Mouse (Mus musculus): ENCODE results near the gene Tbx21. TPM values are rescaled to one million over a fixed set of nuclear protein-coding genes. Genes with fewer than 3 reads are reported as not detected.

The Tbx21 gene
- polyA plus RNA-seq, 1 experiment from 2014 or later = not detected

DNA sequence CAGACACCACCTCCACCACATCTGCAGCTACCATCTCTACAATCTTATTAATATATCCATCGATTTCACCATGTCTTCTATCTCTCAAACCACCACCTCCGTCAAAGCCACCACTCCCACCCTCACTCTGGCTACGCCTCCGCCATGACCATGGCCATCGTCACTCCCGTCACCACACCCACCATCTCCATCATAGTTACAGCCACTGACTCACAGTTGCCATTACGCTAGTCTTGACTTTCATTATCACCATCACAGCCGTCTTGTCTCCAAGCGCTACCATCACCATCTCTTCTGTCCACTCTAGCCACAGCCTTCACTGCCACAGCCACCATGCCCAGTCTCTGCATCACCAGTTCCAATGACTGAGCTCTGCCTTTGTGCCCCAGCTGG is 11.0 kb downstream of the Tbx21 start:
- WGBS = 92% methylated on average over 9 of the region's 9 CpGs
- no peak overlapping the region for H3K4me3 ChIP-seq (replicated peaks)
- no peaks in the 10 kb centered on the region for H3K9me3 ChIP-seq
- H3K27ac ChIP-seq = no peak overlapping the region
- no peak for ATAC-seq (ENCODE audit: insufficient read depth, low FRiP score, low read depth)
- no peak overlapping the region for H3K9ac ChIP-seq
- no peaks in the 10 kb centered on the region for H3K4me1 ChIP-seq
- no peaks in the 10 kb centered on the region for H3K36me3 ChIP-seq
- no peak overlapping the region for H3K4me2 ChIP-seq
- H3K27me3 ChIP-seq (replicated peaks) = peaks cover 10% of the 10 kb centered on the region

DNA sequence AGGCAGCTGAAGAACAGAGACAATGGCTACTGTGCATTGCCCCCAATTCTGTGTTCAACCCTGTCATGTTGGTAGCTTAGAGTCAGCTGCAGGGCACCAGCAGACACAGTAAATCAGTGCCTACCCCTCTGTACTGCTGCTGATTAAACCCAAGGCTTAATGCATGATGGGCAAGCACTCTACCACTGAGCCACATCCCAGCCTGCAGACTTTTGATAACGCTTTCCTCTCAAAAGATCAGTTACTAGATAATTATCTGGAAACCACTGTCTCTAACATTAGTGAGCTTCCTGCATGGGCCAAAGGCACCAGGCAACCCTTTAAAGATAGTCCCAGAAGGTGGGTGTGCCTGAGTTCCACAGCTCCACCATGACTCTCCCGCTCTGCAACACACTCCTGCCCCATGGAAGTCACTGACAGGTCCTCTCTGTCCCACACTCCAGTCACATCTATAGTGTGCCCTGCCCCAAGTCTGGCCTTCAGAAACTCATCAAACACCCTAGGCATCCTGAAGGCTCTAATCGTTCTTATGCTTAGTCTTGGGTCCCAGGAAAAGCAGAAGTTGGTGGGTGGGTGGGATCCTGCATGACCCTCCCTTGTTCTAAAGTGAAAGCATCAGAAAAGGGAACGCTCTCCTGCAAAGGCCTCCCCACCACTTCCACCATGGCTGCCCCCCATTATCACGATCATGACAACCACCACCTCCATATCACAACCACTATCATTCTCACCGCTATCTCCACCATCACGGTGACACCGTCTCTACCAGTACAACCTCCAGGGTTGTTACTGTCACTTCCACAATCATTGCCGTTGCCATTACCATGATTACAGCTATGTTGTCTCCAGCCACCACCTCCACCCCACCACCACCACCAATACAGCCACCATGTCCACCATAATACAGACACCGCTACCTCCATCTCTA is 11.7 kb downstream of the Tbx21 start:
- 90% methylated on average over 10 of the region's 10 CpGs for WGBS
- no peak for ATAC-seq (ENCODE audit: insufficient read depth, low FRiP score, low read depth)
- Histone ChIP-seq H3K4me2 (no peak overlapping the region), H3K36me3 (no peaks in the 10 kb centered on the region), H3K9me3 (no peaks in the 10 kb centered on the region), H3K4me1 (no peaks in the 10 kb centered on the region), H3K27me3 (replicated peaks) (peaks cover 17% of the 10 kb centered on the region), H3K9ac (no peak overlapping the region), H3K27ac (no peak overlapping the region), H3K4me3 (replicated peaks) (no peak overlapping the region)

DNA sequence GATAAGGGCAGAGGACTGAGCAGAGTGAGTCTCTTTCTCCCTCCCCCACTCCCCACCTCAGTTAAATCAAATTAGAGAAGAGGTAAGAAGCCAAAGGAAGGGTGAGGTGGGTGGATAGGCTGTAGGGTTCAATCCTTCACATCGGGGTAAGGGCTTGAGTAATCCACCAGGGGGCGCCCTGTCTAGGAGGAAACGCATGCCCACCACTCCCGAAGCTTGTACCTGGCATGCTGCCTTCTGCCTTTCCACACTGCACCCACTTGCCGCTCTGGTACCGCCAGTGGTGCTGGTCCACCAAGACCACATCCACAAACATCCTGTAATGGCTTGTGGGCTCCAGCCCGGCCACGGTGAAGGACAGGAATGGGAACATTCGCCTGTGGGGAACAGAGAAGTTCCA is 13.4 kb downstream of the Tbx21 start:
- Histone ChIP-seq H3K27ac (no peak overlapping the region), H3K4me3 (replicated peaks) (no peak overlapping the region), H3K36me3 (no peaks in the 10 kb centered on the region), H3K4me2 (no peak overlapping the region), H3K9me3 (no peaks in the 10 kb centered on the region), H3K9ac (no peak overlapping the region), H3K27me3 (replicated peaks) (peaks cover 29% of the 10 kb centered on the region), H3K4me1 (no peaks in the 10 kb centered on the region)
- no peak for ATAC-seq (ENCODE audit: insufficient read depth, low FRiP score, low read depth)
- WGBS = 18% methylated on average over 9 of the region's 9 CpGs

DNA sequence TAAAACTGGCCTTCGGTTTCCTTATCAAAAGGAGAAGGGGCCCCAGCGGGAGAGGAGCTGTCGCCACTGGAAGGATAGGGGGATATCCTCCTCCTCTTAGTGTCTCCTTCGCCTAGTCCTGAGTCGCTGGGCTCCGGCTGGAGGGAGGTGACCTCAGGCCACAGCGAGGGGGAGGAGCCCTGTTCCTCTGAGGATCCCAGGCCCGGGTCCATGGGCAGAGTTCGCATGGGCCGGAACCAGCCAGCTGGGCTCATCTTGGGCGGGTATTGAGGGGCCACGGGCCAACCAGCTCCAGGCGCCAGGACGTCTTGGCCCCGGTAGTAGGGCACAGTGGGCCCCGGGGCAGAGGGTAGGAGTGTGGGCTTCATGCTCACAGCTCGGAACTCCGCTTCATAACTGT is 16.3 kb downstream of the Tbx21 start:
- H3K9me3 ChIP-seq = no peaks in the 10 kb centered on the region
- WGBS = 16% methylated on average over 18 of the region's 18 CpGs
- H3K4me2 ChIP-seq = no peak overlapping the region
- no peak for ATAC-seq (ENCODE audit: insufficient read depth, low FRiP score, low read depth)
- no peak overlapping the region for H3K9ac ChIP-seq
- no peaks in the 10 kb centered on the region for H3K4me1 ChIP-seq
- no peaks in the 10 kb centered on the region for H3K36me3 ChIP-seq
- no peak overlapping the region for H3K27ac ChIP-seq
- 0 out of 2 replicates have a peak overlapping the region, but pooled peaks have one; percentile 3 for H3K4me3 ChIP-seq (replicated peaks)
- H3K27me3 ChIP-seq (replicated peaks) = peaks cover 34% of the 10 kb centered on the region

DNA sequence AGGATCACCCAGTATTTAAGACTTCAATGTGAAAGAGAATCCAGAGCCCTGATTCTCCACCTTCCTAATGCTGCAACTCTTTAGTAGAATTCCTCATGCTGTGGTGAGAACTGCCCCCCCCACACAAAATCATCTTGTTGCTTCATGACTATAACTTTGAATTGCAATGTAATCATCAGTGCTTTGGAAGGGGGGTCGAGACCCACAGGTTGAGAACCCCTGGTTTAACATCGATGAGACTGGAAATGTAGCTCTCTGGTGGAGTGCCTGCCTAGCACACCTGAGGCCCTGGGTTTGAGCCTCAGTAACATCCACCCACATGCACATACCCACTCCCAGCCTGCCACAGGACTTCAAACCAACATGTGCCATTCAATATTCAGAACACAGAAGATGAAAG is 20.5 kb downstream of the Tbx21 start:
- Histone ChIP-seq H3K9me3 (no peaks in the 10 kb centered on the region), H3K27me3 (replicated peaks) (peaks cover 30% of the 10 kb centered on the region), H3K36me3 (no peaks in the 10 kb centered on the region), H3K4me1 (no peaks in the 10 kb centered on the region), H3K9ac (no peak overlapping the region), H3K4me3 (replicated peaks) (no peak overlapping the region), H3K4me2 (no peak overlapping the region), H3K27ac (no peak overlapping the region)
- ATAC-seq (ENCODE audit: insufficient read depth, low FRiP score, low read depth) = no peak
- WGBS = 58% methylated on average over 2 of the region's 2 CpGs

DNA sequence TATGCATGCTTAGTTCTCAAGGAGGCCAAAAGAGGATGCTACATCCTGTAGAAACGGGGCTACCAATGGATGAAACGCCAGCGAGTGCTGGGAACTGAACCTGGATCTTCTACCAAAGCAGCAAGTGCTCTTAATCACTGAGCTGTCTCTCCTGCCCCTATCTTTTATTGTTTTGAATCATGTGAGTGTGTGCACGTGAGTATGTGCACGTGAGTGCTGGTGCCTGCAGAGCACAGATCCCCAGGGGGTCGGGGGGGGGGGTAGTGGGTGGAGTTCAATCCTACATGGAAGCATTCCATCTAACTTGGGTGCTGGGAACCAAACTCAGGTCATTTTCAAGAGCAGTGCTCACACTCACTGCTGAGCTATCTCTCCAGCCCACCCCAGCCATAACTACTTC is 28.8 kb downstream of the Tbx21 start:
- H3K27me3 ChIP-seq (replicated peaks) = 0 out of 2 replicates have a peak, but pooled peaks cover 3% of the 10 kb centered on the region
- H3K4me1 ChIP-seq = no peaks in the 10 kb centered on the region
- 63% methylated on average over 6 of the region's 6 CpGs for WGBS
- no peak overlapping the region for H3K4me2 ChIP-seq
- no peaks in the 10 kb centered on the region for H3K9me3 ChIP-seq
- no peaks in the 10 kb centered on the region for H3K36me3 ChIP-seq
- ATAC-seq (ENCODE audit: insufficient read depth, low FRiP score, low read depth) = no peak
- H3K9ac ChIP-seq = no peak overlapping the region
- no peak overlapping the region for H3K27ac ChIP-seq
- no peak overlapping the region for H3K4me3 ChIP-seq (replicated peaks)

DNA sequence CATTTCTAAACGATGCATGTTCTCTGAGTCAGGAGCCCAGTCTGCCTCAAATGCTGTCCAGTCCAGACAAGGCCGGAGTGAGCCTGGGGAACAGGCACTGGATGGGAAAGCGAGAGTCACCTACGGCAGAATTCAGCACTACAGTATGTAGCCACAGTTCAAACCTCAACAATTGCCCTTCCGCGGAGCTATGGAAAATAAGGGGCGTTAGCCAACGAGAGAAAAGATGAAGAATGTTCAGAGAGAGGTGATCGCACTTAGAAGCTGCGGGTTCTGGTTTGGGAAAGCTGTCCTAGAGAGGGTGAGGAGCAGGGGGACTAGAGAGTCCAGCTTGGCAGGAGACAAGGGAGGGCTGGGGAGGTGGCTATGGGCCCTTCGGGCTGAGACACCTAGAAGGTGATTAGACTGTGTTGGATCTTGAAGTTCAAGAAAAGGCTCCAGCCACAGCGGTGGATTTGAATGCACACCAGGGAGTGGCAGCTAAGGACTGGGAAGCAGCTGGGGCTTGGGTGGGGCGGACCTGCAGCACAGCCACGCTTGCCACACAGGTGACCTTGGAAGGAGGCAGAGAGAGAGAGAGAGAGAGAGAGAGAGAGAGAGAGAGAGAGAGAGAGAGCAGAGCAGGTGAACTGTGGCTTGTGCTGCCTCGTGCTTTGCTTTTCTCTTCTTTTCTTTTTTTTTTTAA is 30.2 kb downstream of the Tbx21 start:
- no peaks in the 10 kb centered on the region for H3K27me3 ChIP-seq (replicated peaks)

DNA sequence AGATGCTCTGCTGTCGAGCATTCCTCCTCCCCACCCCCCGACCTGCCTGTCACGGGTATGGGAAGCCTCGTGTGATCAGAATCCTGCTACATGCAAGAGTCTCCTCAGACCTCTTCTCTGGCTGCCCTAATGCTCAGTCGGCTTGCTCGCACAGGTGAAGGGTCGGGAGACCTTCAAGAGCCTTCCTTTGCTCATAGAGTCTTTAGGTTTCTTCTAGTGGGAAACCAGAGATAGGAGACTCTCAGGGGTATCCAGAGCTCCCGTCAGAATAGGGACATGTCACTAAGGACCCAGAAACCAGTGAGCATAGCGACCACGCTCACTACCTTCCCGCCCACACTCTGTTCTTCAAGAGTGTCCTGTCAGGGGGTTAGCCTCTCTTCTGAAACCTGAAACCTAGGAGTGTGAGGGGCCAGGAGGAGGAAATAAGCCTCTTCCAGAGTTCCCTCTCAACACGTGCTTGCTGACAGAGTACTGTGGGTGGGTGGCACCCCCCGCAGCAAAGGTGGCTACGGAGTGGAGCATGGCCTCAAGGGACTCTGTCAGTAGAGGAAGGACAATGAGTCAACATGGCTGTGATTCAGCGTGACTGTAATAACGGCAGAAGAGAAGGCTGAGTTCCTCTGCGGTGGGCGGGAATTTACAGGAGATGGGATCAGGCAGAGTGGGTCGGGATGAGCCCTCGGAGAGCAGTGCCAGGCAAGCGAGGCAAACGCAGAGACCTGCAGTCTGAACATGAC is 31.6 kb downstream of the Tbx21 start:
- Histone ChIP-seq H3K36me3 (no peaks in the 10 kb centered on the region), H3K27ac (no peak overlapping the region), H3K4me2 (no peak overlapping the region), H3K27me3 (replicated peaks) (no peaks in the 10 kb centered on the region), H3K4me1 (no peaks in the 10 kb centered on the region), H3K9ac (no peak overlapping the region), H3K9me3 (no peaks in the 10 kb centered on the region; the same call in 1 of the 2 replicates), H3K4me3 (replicated peaks) (no peak overlapping the region)
- ATAC-seq (ENCODE audit: insufficient read depth, low FRiP score, low read depth) = no peak
- WGBS = 19% methylated on average over 22 of the region's 22 CpGs

More for the DNA sequence above, 30.2 kb downstream of the Tbx21 start:
- Histone ChIP-seq H3K4me2 (no peak overlapping the region), H3K27ac (no peak overlapping the region), H3K36me3 (no peaks in the 10 kb centered on the region), H3K9me3 (no peaks in the 10 kb centered on the region; the same call in 1 of the 2 replicates), H3K4me3 (replicated peaks) (no peak overlapping the region), H3K4me1 (no peaks in the 10 kb centered on the region), H3K9ac (no peak overlapping the region)
- ATAC-seq (ENCODE audit: insufficient read depth, low FRiP score, low read depth) = no peak
- 84% methylated on average over 15 of the region's 15 CpGs for WGBS

DNA sequence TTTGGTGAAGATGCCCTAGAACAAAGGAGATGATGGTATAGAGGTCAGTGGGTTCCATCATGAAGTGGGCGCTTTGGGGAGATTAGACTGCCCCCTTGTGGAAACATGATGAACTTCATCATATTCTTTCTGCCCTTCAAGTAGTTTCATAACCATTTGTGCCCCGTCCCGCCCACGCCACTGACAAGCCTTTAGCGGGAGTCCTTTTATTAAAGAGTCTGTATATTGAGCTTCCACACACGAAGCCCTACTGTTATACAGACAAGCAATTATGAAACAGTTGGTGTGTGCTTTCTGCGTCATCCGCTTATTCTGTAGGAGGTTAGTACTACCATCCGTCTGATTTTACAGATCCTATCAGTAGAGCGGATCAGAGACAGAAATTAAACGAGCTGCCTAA is 32.2 kb downstream of the Tbx21 start:
- H3K4me2 ChIP-seq = no peak overlapping the region
- H3K9me3 ChIP-seq = no peaks in the 10 kb centered on the region; the same call in 1 of the 2 replicates
- H3K4me3 ChIP-seq (replicated peaks) = no peak overlapping the region
- no peaks in the 10 kb centered on the region for H3K27me3 ChIP-seq (replicated peaks)
- H3K9ac ChIP-seq = no peak overlapping the region
- ATAC-seq (ENCODE audit: insufficient read depth, low FRiP score, low read depth) = no peak
- WGBS = 38% methylated on average over 11 of the region's 11 CpGs
- no peaks in the 10 kb centered on the region for H3K4me1 ChIP-seq
- H3K27ac ChIP-seq = no peak overlapping the region
- H3K36me3 ChIP-seq = no peaks in the 10 kb centered on the region

DNA sequence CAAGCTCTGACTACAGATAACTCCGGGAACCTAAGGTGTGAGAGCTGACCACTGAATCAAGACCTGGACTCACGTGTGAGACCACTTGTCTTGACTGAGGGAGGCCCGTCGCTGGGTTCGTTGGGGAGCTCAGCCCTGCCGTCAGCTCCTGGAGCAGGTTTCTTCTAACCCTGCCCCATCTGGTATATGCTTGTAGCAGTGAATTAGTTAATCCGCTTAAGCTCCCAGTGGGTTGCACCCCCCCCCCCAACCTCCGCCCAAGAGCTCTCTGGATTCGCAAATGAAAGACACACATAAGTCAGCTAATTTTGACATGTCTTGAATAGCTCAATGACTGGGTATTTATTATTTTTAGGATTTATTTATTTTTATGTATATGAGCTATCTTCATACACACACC is 34.8 kb downstream of the Tbx21 start:
- no peak for ATAC-seq (ENCODE audit: insufficient read depth, low FRiP score, low read depth)
- Histone ChIP-seq H3K9ac (no peak overlapping the region), H3K36me3 (no peaks in the 10 kb centered on the region), H3K9me3 (no peaks in the 10 kb centered on the region; the same call in 1 of the 2 replicates), H3K27me3 (replicated peaks) (no peaks in the 10 kb centered on the region), H3K4me3 (replicated peaks) (no peak overlapping the region), H3K4me1 (no peaks in the 10 kb centered on the region), H3K4me2 (no peak overlapping the region), H3K27ac (no peak overlapping the region)
- 30% methylated on average over 9 of the region's 9 CpGs for WGBS

DNA sequence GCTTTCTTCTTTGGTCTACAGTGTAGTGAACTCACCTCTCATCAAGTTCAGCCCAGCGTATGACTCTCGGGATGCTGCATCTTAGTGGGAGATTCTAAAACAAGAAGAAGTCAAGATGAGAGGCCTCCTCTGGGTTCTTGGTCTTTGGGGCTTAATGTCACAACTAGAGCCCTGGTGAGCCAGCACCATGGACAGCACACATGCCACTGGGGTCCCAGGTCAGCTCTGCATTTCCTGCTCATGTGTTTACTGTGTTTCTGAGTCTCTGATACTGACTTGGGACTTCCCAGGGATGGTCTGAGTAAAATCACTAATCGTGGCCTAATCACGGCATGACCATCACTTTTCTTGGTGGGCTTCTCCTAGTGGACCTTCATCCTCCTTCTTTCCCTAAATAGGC is 36.4 kb downstream of the Tbx21 start:
- Histone ChIP-seq H3K27me3 (replicated peaks) (no peaks in the 10 kb centered on the region), H3K27ac (no peak overlapping the region), H3K9ac (no peak overlapping the region), H3K36me3 (no peaks in the 10 kb centered on the region), H3K4me1 (no peaks in the 10 kb centered on the region), H3K9me3 (no peaks in the 10 kb centered on the region; the same call in 1 of the 2 replicates), H3K4me2 (no peak overlapping the region), H3K4me3 (replicated peaks) (no peak overlapping the region)
- 37% methylated on average over 4 of the region's 4 CpGs for WGBS
- ATAC-seq (ENCODE audit: insufficient read depth, low FRiP score, low read depth) = no peak

DNA sequence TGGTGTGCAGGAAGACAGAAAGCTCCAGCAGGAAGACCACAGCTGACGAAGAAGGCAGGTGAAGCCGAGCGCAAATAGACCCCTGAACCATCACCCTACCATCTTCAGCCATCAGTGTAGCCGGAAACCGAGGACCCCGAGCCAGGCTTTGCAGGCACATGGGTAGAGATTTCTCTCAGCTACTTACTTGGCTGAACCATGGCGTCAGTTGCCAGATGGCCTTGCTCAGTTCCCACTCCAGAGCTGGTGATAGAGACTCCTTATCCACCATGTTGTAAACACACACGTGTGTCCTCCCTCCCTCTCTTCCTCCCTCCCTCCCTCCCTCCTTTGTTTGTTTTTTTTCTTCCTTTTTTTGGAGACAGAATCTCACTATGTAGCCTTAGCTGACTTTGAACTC is 40.9 kb downstream of the Tbx21 start:
- Histone ChIP-seq H3K4me3 (replicated peaks) (no peak overlapping the region), H3K4me2 (no peak overlapping the region), H3K4me1 (no peaks in the 10 kb centered on the region), H3K9me3 (no peaks in the 10 kb centered on the region), H3K27ac (no peak overlapping the region), H3K27me3 (replicated peaks) (no peaks in the 10 kb centered on the region), H3K9ac (no peak overlapping the region), H3K36me3 (no peaks in the 10 kb centered on the region)
- no peak for ATAC-seq (ENCODE audit: insufficient read depth, low FRiP score, low read depth)
- 51% methylated on average over 8 of the region's 8 CpGs for WGBS

All from stomach, embryonic 15.5 days (tissue).